In genomic region chr12:80759387-80759712, GRCm38 (mm10) we compare ENCODE assay signal across 9 mouse cellular contexts. TPM values are rescaled to one million over a fixed set of nuclear protein-coding genes. Genes with fewer than 3 reads are reported as not detected.
DNase-seq lines count a peak whose midpoint lies in the region; ATAC-seq and TF ChIP-seq lines count a peak whose summit lies in the region.
"Had no signal": no experiment of that assay in that cellular context is flagged by ENCODE, and none has a peak within 500 bp of the region (broad histone marks: within the 10 kb centered on the region; RNA-seq: fewer than 3 reads in every experiment).

No protein-coding gene starts in this region.

- TF ChIP-seq POLR2A in heart, adult 2 months (IDR thresholded peaks at IDR 0.05; ENCODE audit: insufficient read depth, low read depth, low read length): no peak
- no peak for TF ChIP-seq POLR2A in limb, embryonic 14.5 days (IDR thresholded peaks at IDR 0.05; ENCODE audit: borderline replicate concordance, extremely low read depth, insufficient read depth, insufficient read length)

- 8% methylated on average over 12 of the region's 13 CpGs for WGBS in heart, adult 2 months
- WGBS in limb, embryonic 14.5 days: 12% methylated on average over 9 of the region's 13 CpGs
- WGBS in stomach, embryonic 16.5 days: 7% methylated on average over 13 of the region's 13 CpGs

- intact Hi-C loops in heart, adult 2 months (cut with DNase I): loop anchor here (2.0 kb wide), 1 partner anchor 29 kb away; no protein-coding TSS in a partner anchor
- intact Hi-C loops in heart, postnatal 36 days (cut with DNase I): no loop called here

- no peak overlapping the region for H3K27ac ChIP-seq in heart, adult 2 months
- no peak overlapping the region for H3K27ac ChIP-seq in limb, embryonic 14.5 days (replicated peaks; ENCODE audit: low read depth, low read length)
- no peak overlapping the region for H3K27ac ChIP-seq in stomach, embryonic 16.5 days (ENCODE audit: low read length)

- no peaks in the 10 kb centered on the region for H3K79me2 ChIP-seq in heart, adult 2 months (replicated peaks; ENCODE audit: control insufficient read depth, insufficient read depth, low read length)

- DNase-seq in heart, adult 2 months: no peak
- DNase-seq in heart, postnatal 36 days: no peak
- peak; percentile 83 for DNase-seq in retina, adult 2 months (ENCODE audit: low read depth, low spot score)
- no peak for DNase-seq in retina, embryonic 14.5 days (ENCODE audit: low spot score)
- no peak for DNase-seq in limb, embryonic 14.5 days (ENCODE audit: low spot score)
- DNase-seq in spleen, postnatal 10 days (ENCODE audit: low spot score in 2 of 2): no peak
- DNase-seq in layer of hippocampus, adult 9-11 months: no peak

- H3K4me2 ChIP-seq in limb, embryonic 14.5 days (replicated peaks; ENCODE audit: low read depth, low read length, severe bottlenecking): peak overlapping the region; percentile 99
- peak overlapping the region; percentile 92 for H3K4me2 ChIP-seq in stomach, embryonic 16.5 days (ENCODE audit: low read depth, low read length)

- no peak for TF ChIP-seq CTCF in heart, adult 2 months (IDR thresholded peaks at IDR 0.05)

- H3K9me3 ChIP-seq in limb, embryonic 14.5 days (ENCODE audit: control insufficient read depth, low read length): no peaks in the 10 kb centered on the region
- no peaks in the 10 kb centered on the region for H3K9me3 ChIP-seq in stomach, embryonic 16.5 days (replicated peaks; ENCODE audit: control insufficient read depth, low read length)

- no peaks in the 10 kb centered on the region for H3K4me1 ChIP-seq in heart, adult 2 months (ENCODE audit: control insufficient read depth, insufficient read depth, low read length)
- peaks cover 17% of the 10 kb centered on the region for H3K4me1 ChIP-seq in limb, embryonic 14.5 days (ENCODE audit: control insufficient read depth, insufficient read depth, low read length)
- H3K4me1 ChIP-seq in stomach, embryonic 16.5 days (ENCODE audit: control insufficient read depth, insufficient read depth, low read length): peaks cover 27% of the 10 kb centered on the region

- no peak for TF ChIP-seq EP300 in heart, adult 2 months (IDR thresholded peaks at IDR 0.05; ENCODE audit: insufficient read depth, low read depth, low read length)

- H3K36me3 ChIP-seq in heart, adult 2 months (ENCODE audit: control insufficient read depth, insufficient read depth, low read length): no peaks in the 10 kb centered on the region
- no peaks in the 10 kb centered on the region for H3K36me3 ChIP-seq in limb, embryonic 14.5 days (ENCODE audit: control insufficient read depth, insufficient read depth, low read length)
- H3K36me3 ChIP-seq in stomach, embryonic 16.5 days (ENCODE audit: control insufficient read depth, insufficient read depth, low read length): no peaks in the 10 kb centered on the region

- peak overlapping the region; percentile 60 for H3K4me3 ChIP-seq in heart, adult 2 months
- peak overlapping the region; percentile 58 for H3K4me3 ChIP-seq in limb, embryonic 14.5 days (replicated peaks; ENCODE audit: low read length)
- peak overlapping the region; percentile 58 for H3K4me3 ChIP-seq in stomach, embryonic 16.5 days (replicated peaks; ENCODE audit: low read length)

- peak overlapping the region; percentile 50; the same call in 1 of the 2 replicates for H3K9ac ChIP-seq in heart, adult 2 months (ENCODE audit: low read depth, low read length)
- H3K9ac ChIP-seq in limb, embryonic 14.5 days (ENCODE audit: low read depth, low read length, severe bottlenecking): 0 out of 2 replicates have a peak overlapping the region, but pooled peaks have one; percentile 53
- H3K9ac ChIP-seq in stomach, embryonic 16.5 days (ENCODE audit: low read length): peak overlapping the region; percentile 66

- H3K27me3 ChIP-seq in heart, adult 2 months (ENCODE audit: control insufficient read depth, insufficient read depth, low read length): peaks cover 15% of the 10 kb centered on the region
- peaks cover 52% of the 10 kb centered on the region for H3K27me3 ChIP-seq in limb, embryonic 14.5 days (ENCODE audit: control insufficient read depth, insufficient read depth, low read length)
- peaks cover 61% of the 10 kb centered on the region for H3K27me3 ChIP-seq in stomach, embryonic 16.5 days (ENCODE audit: control insufficient read depth, insufficient read depth, low read length)

- ATAC-seq in limb, embryonic 14.5 days (ENCODE audit: low FRiP score, low read depth): no peak
- no peak for ATAC-seq in stomach, embryonic 16.5 days (ENCODE audit: insufficient read depth, low FRiP score)

RNA-seq across cellular contexts. Expression of gene Ccdc177, which starts 1.1 kb away (rescaled TPM):
- under 1 TPM in 1 of 2 experiments, not detected in 1; 0.05 TPM for total RNA-seq in heart, adult 2 months (2021)
- not detected in 2 replicates for polyA plus RNA-seq in heart, adult 2 months (2012; rRNA removed)
- total RNA-seq in heart, postnatal 36 days (2021): not detected
- polyA plus RNA-seq in limb, embryonic 14.5 days (2012; rRNA removed): 0.08 and 0.10 TPM in 2 replicates
- 0.04 and 0.07 TPM in 2 replicates for polyA plus RNA-seq in limb, embryonic 14.5 days (2014; fragmentation: Nextera tagmentation; extraction: Ambion mirVana)
- 0.09 TPM in 1 of 2 replicates, not detected in the other for polyA plus RNA-seq in stomach, embryonic 16.5 days (2015; fragmentation: Nextera tagmentation; extraction: Ambion mirVana)
- polyA plus RNA-seq: liver, embryonic 16.5 days had no signal

RNA-seq across cellular contexts. Expression of gene Susd6, which starts 31.0 kb away (rescaled TPM):
- total RNA-seq in heart, adult 2 months (2021): 10 to 100 TPM; 67.4 to 78.6 TPM
- 50.1 and 75.8 TPM in 2 replicates for polyA plus RNA-seq in heart, adult 2 months (2012; rRNA removed)
- 10 to 100 TPM; 72.2 to 76.1 TPM for total RNA-seq in heart, postnatal 36 days (2021)
- 28.6 and 32.2 TPM in 2 replicates for polyA plus RNA-seq in limb, embryonic 14.5 days (2012; rRNA removed)
- polyA plus RNA-seq in limb, embryonic 14.5 days (2014; fragmentation: Nextera tagmentation; extraction: Ambion mirVana): 22.3 and 24.9 TPM in 2 replicates
- polyA plus RNA-seq in stomach, embryonic 16.5 days (2015; fragmentation: Nextera tagmentation; extraction: Ambion mirVana): 17.6 and 18.5 TPM in 2 replicates
